Mouse (Mus musculus) CD4-positive helper T cell, adult 2 months (primary cell): ENCODE data around the gene Ccdc141.

Experiments used
- DNase-seq: peaks from one replicate; pipeline ENCODE4 v3.0.0-alpha.2; 2012; ENCODE audit warnings: low read depth, missing footprints, low spot score

The Ccdc141 gene

GRCm38 (mm10) chr2:77174313-77174712 lies 3.9 kb upstream of the Ccdc141 start:
- DNase-seq, result no peak

GRCm38 (mm10) chr2:77173821-77174220 lies 3.4 kb upstream of the Ccdc141 start:
- DNase-seq, result no peak

- DNase-seq, result no peak
Measured at GRCm38 (mm10) chr2:77173366-77173765, 2.9 kb upstream of the Ccdc141 start.

- DNase-seq, result no peak
Measured at GRCm38 (mm10) chr2:77172241-77172671, 1.8 kb upstream of the Ccdc141 start.

- DNase-seq, result no peak
Measured at GRCm38 (mm10) chr2:77171444-77172240, 1.2 kb upstream of the Ccdc141 start.

- no peak for DNase-seq
Measured at GRCm38 (mm10) chr2:77169916-77170632, 362 bp downstream of the Ccdc141 start.

GRCm38 (mm10) chr2:77169218-77169617 lies 1.2 kb downstream of the Ccdc141 start:
- DNase-seq, result no peak

GRCm38 (mm10) chr2:77168781-77169180 lies 1.7 kb downstream of the Ccdc141 start:
- no peak for DNase-seq

GRCm38 (mm10) chr2:77168081-77168685 lies 2.3 kb downstream of the Ccdc141 start:
- DNase-seq, result no peak

- no peak for DNase-seq
Measured at GRCm38 (mm10) chr2:77166366-77166765, 4.1 kb downstream of the Ccdc141 start.

- no peak for DNase-seq
Measured at GRCm38 (mm10) chr2:77164662-77165061, 5.8 kb downstream of the Ccdc141 start.

- no peak for DNase-seq
Measured at GRCm38 (mm10) chr2:77163381-77163780, 7.1 kb downstream of the Ccdc141 start.

GRCm38 (mm10) chr2:77162135-77162534 lies 8.3 kb downstream of the Ccdc141 start:
- no peak for DNase-seq

- DNase-seq, result no peak
Measured at GRCm38 (mm10) chr2:77157546-77157945, 12.9 kb downstream of the Ccdc141 start.

- DNase-seq, result no peak
Measured at GRCm38 (mm10) chr2:77154080-77154479, 16.4 kb downstream of the Ccdc141 start.

GRCm38 (mm10) chr2:77151255-77151654 lies 19.2 kb downstream of the Ccdc141 start:
- DNase-seq, result no peak

GRCm38 (mm10) chr2:77149576-77149975 lies 20.9 kb downstream of the Ccdc141 start:
- no peak for DNase-seq

GRCm38 (mm10) chr2:77148215-77148614 lies 22.2 kb downstream of the Ccdc141 start:
- peak; percentile 11 for DNase-seq

- DNase-seq, result no peak
Measured at GRCm38 (mm10) chr2:77146968-77147367, 23.5 kb downstream of the Ccdc141 start.

GRCm38 (mm10) chr2:77146291-77146690 lies 24.1 kb downstream of the Ccdc141 start:
- no peak for DNase-seq

GRCm38 (mm10) chr2:77143536-77143935 lies 26.9 kb downstream of the Ccdc141 start:
- no peak for DNase-seq

- no peak for DNase-seq
Measured at GRCm38 (mm10) chr2:77138879-77139278, 31.6 kb downstream of the Ccdc141 start.
